ENCODE assay signal across 14 mouse cellular contexts in genomic region chr4:135539056-135539455, GRCm38 (mm10).
"Had no signal": no experiment of that assay in that cellular context is flagged by ENCODE, and none has a peak within 500 bp of the region (broad histone marks: within the 10 kb centered on the region; RNA-seq: fewer than 3 reads in every experiment).

No protein-coding gene starts in this region.

- H3K4me3 ChIP-seq: neural tube, embryonic 15.5 days; stomach, embryonic 15.5 days had no signal

- DNase-seq: retina, postnatal 1 day; right cerebral cortex, adult 18-20 months; right cerebral cortex, postnatal 14 days; right cerebral cortex, postnatal 25 days; right cerebral cortex, postnatal 4 days; spleen, adult 18-20 months; thymus, adult 18-20 months; thymus, adult 2 months; thymus, postnatal 14 days; thymus, postnatal 25 days; thymus, postnatal 36 days; thymus, postnatal 4 days had no signal

- H3K27me3 ChIP-seq: stomach, embryonic 15.5 days had no signal

- H3K36me3 ChIP-seq: neural tube, embryonic 15.5 days; stomach, embryonic 15.5 days had no signal

- H3K9me3 ChIP-seq: neural tube, embryonic 15.5 days; stomach, embryonic 15.5 days had no signal

- H3K4me1 ChIP-seq: stomach, embryonic 15.5 days had no signal
